Mouse (Mus musculus): ENCODE data around the gene Nfic.

GRCm38 (mm10) chr10:81402227-81402765 is 53.1 kb downstream of the Nfic start:
- no peak for TF ChIP-seq CTCF (IDR thresholded peaks at IDR 0.05; ENCODE audit: low read depth)
- TF ChIP-seq EP300 (IDR thresholded peaks at IDR 0.05; ENCODE audit: low read depth): no peak
